Mouse (Mus musculus) midbrain, embryonic 14.5 days (tissue): ENCODE data around the gene Lrrtm1. TPM values are rescaled to one million over a fixed set of nuclear protein-coding genes. Genes with fewer than 3 reads are reported as not detected.

Experiments
- ATAC-seq: fragments of 200-750 bp; cut with Nextera tagmentation; 2 replicates; pipeline ENCODE4 v1.8.0; 2017; ENCODE audit warnings: moderate number of reproducible peaks, moderate library complexity; ENCODE audit not compliant: low FRiP score, low TSS enrichment
- DNase-seq: peaks from one replicate; pipeline ENCODE4 v3.0.0-alpha.2; 2015
- H3K27ac ChIP-seq: fragments of 300-500 bp; sonication (generic); replicated peaks from 2 replicates; pipeline ENCODE4 v1.5.1; 2014; ENCODE audit warnings: mild to moderate bottlenecking, low read depth, low read length, moderate library complexity
- H3K27me3 ChIP-seq: fragments of 300-500 bp; sonication (generic); 2 replicates; pipeline ENCODE4 v1.6.1; 2014; ENCODE audit warnings: low read length, control low read depth, mixed read lengths; ENCODE audit not compliant: control insufficient read depth, insufficient read depth
- H3K36me3 ChIP-seq: fragments of 300-500 bp; sonication (generic); 2 replicates; pipeline ENCODE4 v1.6.1; 2014; ENCODE audit warnings: low read length, control low read depth; ENCODE audit not compliant: control insufficient read depth, insufficient read depth
- H3K4me1 ChIP-seq: fragments of 300-500 bp; sonication (generic); 2 replicates; pipeline ENCODE4 v1.6.1; 2014; ENCODE audit warnings: mild to moderate bottlenecking, antibody characterized with exemption, low read length, control low read depth; ENCODE audit not compliant: control insufficient read depth, insufficient read depth
- H3K4me2 ChIP-seq: fragments of 300-500 bp; sonication (generic); 2 replicates; pipeline ENCODE4 v1.6.1; 2014; ENCODE audit warnings: mild to moderate bottlenecking, low read length, moderate library complexity
- H3K4me3 ChIP-seq: fragments of 300-500 bp; sonication (generic); replicated peaks from 2 replicates; pipeline ENCODE4 v1.5.1; 2014; ENCODE audit warnings: low read depth, low read length
- H3K9ac ChIP-seq: fragments of 300-500 bp; sonication (generic); replicated peaks from 2 replicates; pipeline ENCODE4 v1.6.1; 2014; ENCODE audit warnings: mild to moderate bottlenecking, low read length, moderate library complexity
- H3K9me3 ChIP-seq: fragments of 300-500 bp; sonication (generic); 2 replicates; pipeline ENCODE4 v1.6.1; 2016; ENCODE audit warnings: low read length, control low read depth, mixed read lengths; ENCODE audit not compliant: control insufficient read depth
- WGBS: fragments of 180-500 bp; shearing (Covaris S2); extraction: QIAGEN DNeasy Blood & Tissue Kit; methylation state at CpG from one replicate; pipeline ENCODE4 v1.1.7; 2014; 5-methylcytosine and 5-hydroxymethylcytosine counted together
- polyA plus RNA-seq: library from polyadenylated mRNA; unstranded; fragments of >200 nt; fragmentation: Nextera tagmentation; extraction: Ambion mirVana; gene quantifications from 2 replicates; pipeline ENCODE4 v1.2.1, GENCODE M21; 2014

Lrrtm1 gene
- polyA plus RNA-seq, 1 experiment from 2014 or later, result 37.4 TPM

GRCm38 (mm10) chr6:77220776-77221175 lies 21.7 kb upstream of the Lrrtm1 start:
- WGBS, result 19% methylated on average over 4 of the region's 4 CpGs
- DNase-seq, result no peak
- no peak overlapping the region for H3K4me2 ChIP-seq

GRCm38 (mm10) chr6:77222849-77223638 lies 19.4 kb upstream of the Lrrtm1 start:
- H3K9ac ChIP-seq, result no peak overlapping the region
- DNase-seq, result peak; percentile 72
- no peaks in the 10 kb centered on the region for H3K27me3 ChIP-seq

More at GRCm38 (mm10) chr6:77220776-77221175, 21.7 kb upstream of the Lrrtm1 start:
- Histone ChIP-seq H3K27me3 (no peaks in the 10 kb centered on the region), H3K36me3 (no peaks in the 10 kb centered on the region), H3K9me3 (no peaks in the 10 kb centered on the region), H3K4me1 (peaks cover 16% of the 10 kb centered on the region), H3K4me3 (no peak overlapping the region), H3K9ac (no peak overlapping the region), H3K27ac (no peak overlapping the region)
- ATAC-seq, result no peak

GRCm38 (mm10) chr6:77240426-77240825 lies 2.1 kb upstream of the Lrrtm1 start:
- 26% methylated on average over 1 of the region's 1 CpGs for WGBS
- peaks cover 6% of the 10 kb centered on the region; the same call in 1 of the 2 replicates for H3K27me3 ChIP-seq
- ATAC-seq (no peak), DNase-seq (peak; percentile 39)
- peaks cover 21% of the 10 kb centered on the region for H3K4me1 ChIP-seq
- H3K9me3 ChIP-seq, result no peaks in the 10 kb centered on the region
- no peak overlapping the region for H3K27ac ChIP-seq
- H3K36me3 ChIP-seq, result no peaks in the 10 kb centered on the region
- no peak overlapping the region for H3K9ac ChIP-seq
- no peak overlapping the region for H3K4me3 ChIP-seq
- H3K4me2 ChIP-seq, result no peak overlapping the region

More at GRCm38 (mm10) chr6:77222849-77223638, 19.4 kb upstream of the Lrrtm1 start:
- WGBS, result 17% methylated on average over 16 of the region's 16 CpGs
- peaks cover 16% of the 10 kb centered on the region for H3K4me1 ChIP-seq
- peak; percentile 87 for ATAC-seq
- H3K27ac ChIP-seq, result no peak overlapping the region
- no peaks in the 10 kb centered on the region for H3K36me3 ChIP-seq
- peak overlapping the region; percentile 38 for H3K4me2 ChIP-seq
- no peak overlapping the region for H3K4me3 ChIP-seq
- H3K9me3 ChIP-seq, result no peaks in the 10 kb centered on the region

GRCm38 (mm10) chr6:77243541-77244231 lies 1.2 kb downstream of the Lrrtm1 start:
- Histone ChIP-seq H3K9ac (peak overlapping the region; percentile 77), H3K9me3 (no peaks in the 10 kb centered on the region), H3K4me1 (peaks cover 25% of the 10 kb centered on the region), H3K4me3 (peak overlapping the region; percentile 58), H3K27ac (peak overlapping the region; percentile 90), H3K4me2 (peak overlapping the region; percentile 66), H3K27me3 (peaks cover 17% of the 10 kb centered on the region; the same call in 1 of the 2 replicates), H3K36me3 (no peaks in the 10 kb centered on the region)
- under 1% methylated on average over 43 of the region's 43 CpGs for WGBS
- peak; percentile 66 for ATAC-seq
- peak; percentile 74 for DNase-seq

DNA sequence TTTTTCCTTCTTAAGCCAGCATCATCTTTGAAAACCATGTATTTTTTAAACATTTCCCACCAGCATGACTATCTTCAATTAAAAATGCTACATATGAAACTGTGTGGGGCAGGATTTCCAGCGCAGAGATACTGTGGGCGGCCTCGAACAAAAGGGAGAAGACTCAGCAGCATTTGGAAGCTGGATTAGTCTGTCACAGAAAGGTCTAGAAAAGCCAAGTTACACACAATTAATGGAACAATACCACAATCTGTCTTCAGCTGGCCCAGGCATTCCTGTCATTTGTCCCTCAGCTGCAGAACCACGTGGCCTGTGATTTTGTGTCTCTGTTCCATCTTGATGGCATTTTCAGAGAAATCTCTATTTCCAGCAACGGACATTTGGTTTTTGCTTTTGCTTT lies 11.0 kb downstream of the Lrrtm1 start:
- no peak overlapping the region for H3K9ac ChIP-seq
- DNase-seq (no peak), ATAC-seq (no peak)
- no peaks in the 10 kb centered on the region for H3K9me3 ChIP-seq
- no peaks in the 10 kb centered on the region for H3K27me3 ChIP-seq
- no peaks in the 10 kb centered on the region for H3K4me1 ChIP-seq
- no peak overlapping the region for H3K4me2 ChIP-seq
- H3K36me3 ChIP-seq, result no peaks in the 10 kb centered on the region
- H3K4me3 ChIP-seq, result no peak overlapping the region
- no peak overlapping the region for H3K27ac ChIP-seq
- WGBS, result 62% methylated on average over 5 of the region's 5 CpGs

GRCm38 (mm10) chr6:77256348-77256747 lies 13.9 kb downstream of the Lrrtm1 start:
- Histone ChIP-seq H3K36me3 (no peaks in the 10 kb centered on the region), H3K9me3 (no peaks in the 10 kb centered on the region), H3K4me2 (no peak overlapping the region), H3K4me1 (no peaks in the 10 kb centered on the region), H3K4me3 (no peak overlapping the region), H3K9ac (no peak overlapping the region), H3K27me3 (no peaks in the 10 kb centered on the region), H3K27ac (no peak overlapping the region)
- DNase-seq (no peak), ATAC-seq (no peak)
- WGBS, result 96% methylated on average over 4 of the region's 4 CpGs

- Histone ChIP-seq H3K9ac (no peak overlapping the region), H3K9me3 (no peaks in the 10 kb centered on the region), H3K4me2 (no peak overlapping the region), H3K36me3 (no peaks in the 10 kb centered on the region), H3K4me1 (no peaks in the 10 kb centered on the region), H3K4me3 (no peak overlapping the region), H3K27ac (no peak overlapping the region), H3K27me3 (no peaks in the 10 kb centered on the region)
- 55% methylated on average over 7 of the region's 7 CpGs for WGBS
- no peak for ATAC-seq
- DNase-seq, result peak; percentile 67
These were observed 15.0 kb downstream of the Lrrtm1 start for GRCm38 (mm10) chr6:77257358-77258105.

- Histone ChIP-seq H3K9ac (no peak overlapping the region), H3K4me1 (no peaks in the 10 kb centered on the region), H3K36me3 (no peaks in the 10 kb centered on the region), H3K4me2 (no peak overlapping the region), H3K27me3 (no peaks in the 10 kb centered on the region), H3K4me3 (no peak overlapping the region), H3K27ac (no peak overlapping the region), H3K9me3 (no peaks in the 10 kb centered on the region)
- DNase-seq (no peak), ATAC-seq (no peak)
- 85% methylated on average over 3 of the region's 3 CpGs for WGBS
These were observed 22.7 kb downstream of the Lrrtm1 start for GRCm38 (mm10) chr6:77265163-77265562.
